Mouse (Mus musculus): ENCODE data around the gene Cep152. TPM values are rescaled to one million over a fixed set of nuclear protein-coding genes. Genes with fewer than 3 reads are reported as not detected.
A peak's percentile ranks its signal among the peaks of the same experiment; 100 is the strongest.

Cep152 gene
- polyA plus RNA-seq, 1 experiment from 2014 or later = 3.9 TPM

- H3K4me2 ChIP-seq (ENCODE audit: low read length) = peak overlapping the region; percentile 2; the same call in 1 of the 2 replicates
- 17% methylated on average over 19 of the region's 19 CpGs for WGBS
- peaks cover 5% of the 10 kb centered on the region; the same call in 1 of the 2 replicates for H3K36me3 ChIP-seq (ENCODE audit: control insufficient read depth, insufficient read depth, low read length)
- H3K4me3 ChIP-seq (replicated peaks; ENCODE audit: low read depth, low read length) = no peak overlapping the region
- no peaks in the 10 kb centered on the region for H3K27me3 ChIP-seq (ENCODE audit: control insufficient read depth, insufficient read depth, low read length)
- DNase-seq = peak; percentile 53
- H3K9ac ChIP-seq (replicated peaks; ENCODE audit: low read length) = no peak overlapping the region
- ATAC-seq (ENCODE audit: low FRiP score, low TSS enrichment) = peak; percentile 74; the same call in 1 of the 2 replicates
- H3K4me1 ChIP-seq (ENCODE audit: control insufficient read depth, insufficient read depth, low read length) = peaks cover 10% of the 10 kb centered on the region; the same call in 1 of the 2 replicates
- no peaks in the 10 kb centered on the region for H3K9me3 ChIP-seq (ENCODE audit: control insufficient read depth, low read length)
- peak overlapping the region; percentile 21; the same call in 1 of the 2 replicates for H3K27ac ChIP-seq (replicated peaks; ENCODE audit: low read depth, low read length)
Observed at GRCm38 (mm10) chr2:125558634-125559589, 66.0 kb downstream of the Cep152 start.

- no peak overlapping the region for H3K9ac ChIP-seq (replicated peaks; ENCODE audit: low read length)
- WGBS = 82% methylated on average over 6 of the region's 6 CpGs
- no peaks in the 10 kb centered on the region for H3K9me3 ChIP-seq (ENCODE audit: control insufficient read depth, low read length)
- DNase-seq (peak; percentile 11), ATAC-seq (ENCODE audit: low FRiP score, low TSS enrichment) (no peak)
- peaks cover 10% of the 10 kb centered on the region; the same call in 1 of the 2 replicates for H3K4me1 ChIP-seq (ENCODE audit: control insufficient read depth, insufficient read depth, low read length)
- no peak overlapping the region for H3K27ac ChIP-seq (replicated peaks; ENCODE audit: low read depth, low read length)
- no peak overlapping the region for H3K4me2 ChIP-seq (ENCODE audit: low read length)
- H3K36me3 ChIP-seq (ENCODE audit: control insufficient read depth, insufficient read depth, low read length) = no peaks in the 10 kb centered on the region
- H3K27me3 ChIP-seq (ENCODE audit: control insufficient read depth, insufficient read depth, low read length) = no peaks in the 10 kb centered on the region
- no peak overlapping the region for H3K4me3 ChIP-seq (replicated peaks; ENCODE audit: low read depth, low read length)
Observed at GRCm38 (mm10) chr2:125555830-125556229, 69.1 kb downstream of the Cep152 start.

- no peak for ATAC-seq (ENCODE audit: low FRiP score, low TSS enrichment)
- H3K4me1 ChIP-seq (ENCODE audit: control insufficient read depth, insufficient read depth, low read length) = no peaks in the 10 kb centered on the region
- H3K4me2 ChIP-seq (ENCODE audit: low read length) = no peak overlapping the region
- no peak overlapping the region for H3K9ac ChIP-seq (replicated peaks; ENCODE audit: low read length)
- no peak overlapping the region for H3K4me3 ChIP-seq (replicated peaks; ENCODE audit: low read depth, low read length)
- no peak for DNase-seq
- H3K27ac ChIP-seq (replicated peaks; ENCODE audit: low read depth, low read length) = no peak overlapping the region
- no peaks in the 10 kb centered on the region for H3K36me3 ChIP-seq (ENCODE audit: control insufficient read depth, insufficient read depth, low read length)
- 68% methylated on average over 1 of the region's 1 CpGs for WGBS
- H3K27me3 ChIP-seq (ENCODE audit: control insufficient read depth, insufficient read depth, low read length) = no peaks in the 10 kb centered on the region
- H3K9me3 ChIP-seq (ENCODE audit: control insufficient read depth, low read length) = no peaks in the 10 kb centered on the region
Observed at GRCm38 (mm10) chr2:125548806-125549578, 75.9 kb downstream of the Cep152 start.

- Histone ChIP-seq H3K36me3 (ENCODE audit: control insufficient read depth, insufficient read depth, low read length) (no peaks in the 10 kb centered on the region), H3K4me3 (replicated peaks; ENCODE audit: low read depth, low read length) (no peak overlapping the region), H3K9ac (replicated peaks; ENCODE audit: low read length) (no peak overlapping the region), H3K9me3 (ENCODE audit: control insufficient read depth, low read length) (no peaks in the 10 kb centered on the region), H3K4me2 (ENCODE audit: low read length) (no peak overlapping the region), H3K27me3 (ENCODE audit: control insufficient read depth, insufficient read depth, low read length) (no peaks in the 10 kb centered on the region), H3K27ac (replicated peaks; ENCODE audit: low read depth, low read length) (no peak overlapping the region), H3K4me1 (ENCODE audit: control insufficient read depth, insufficient read depth, low read length) (no peaks in the 10 kb centered on the region)
- 90% methylated on average over 3 of the region's 3 CpGs for WGBS
- ATAC-seq (ENCODE audit: low FRiP score, low TSS enrichment) = no peak
- DNase-seq = no peak
Observed at GRCm38 (mm10) chr2:125544986-125545385, 79.9 kb downstream of the Cep152 start.

- ATAC-seq (ENCODE audit: low FRiP score, low TSS enrichment) (no peak), DNase-seq (no peak)
- Histone ChIP-seq H3K9ac (replicated peaks; ENCODE audit: low read length) (no peak overlapping the region), H3K27me3 (ENCODE audit: control insufficient read depth, insufficient read depth, low read length) (no peaks in the 10 kb centered on the region), H3K4me2 (ENCODE audit: low read length) (no peak overlapping the region), H3K27ac (replicated peaks; ENCODE audit: low read depth, low read length) (no peak overlapping the region), H3K9me3 (ENCODE audit: control insufficient read depth, low read length) (no peaks in the 10 kb centered on the region), H3K36me3 (ENCODE audit: control insufficient read depth, insufficient read depth, low read length) (no peaks in the 10 kb centered on the region), H3K4me1 (ENCODE audit: control insufficient read depth, insufficient read depth, low read length) (no peaks in the 10 kb centered on the region), H3K4me3 (replicated peaks; ENCODE audit: low read depth, low read length) (no peak overlapping the region)
- WGBS = 92% methylated on average over 1 of the region's 1 CpGs
Observed at GRCm38 (mm10) chr2:125543646-125544045, 81.3 kb downstream of the Cep152 start.

- H3K36me3 ChIP-seq (ENCODE audit: control insufficient read depth, insufficient read depth, low read length) = no peaks in the 10 kb centered on the region
- no peaks in the 10 kb centered on the region for H3K4me1 ChIP-seq (ENCODE audit: control insufficient read depth, insufficient read depth, low read length)
- H3K27ac ChIP-seq (replicated peaks; ENCODE audit: low read depth, low read length) = no peak overlapping the region
- DNase-seq = no peak
- no peak overlapping the region for H3K4me2 ChIP-seq (ENCODE audit: low read length)
- no peaks in the 10 kb centered on the region for H3K9me3 ChIP-seq (ENCODE audit: control insufficient read depth, low read length)
- ATAC-seq (ENCODE audit: low FRiP score, low TSS enrichment) = no peak
- WGBS = 89% methylated on average over 7 of the region's 7 CpGs
- no peak overlapping the region for H3K4me3 ChIP-seq (replicated peaks; ENCODE audit: low read depth, low read length)
- no peak overlapping the region for H3K9ac ChIP-seq (replicated peaks; ENCODE audit: low read length)
- no peaks in the 10 kb centered on the region for H3K27me3 ChIP-seq (ENCODE audit: control insufficient read depth, insufficient read depth, low read length)
Observed at GRCm38 (mm10) chr2:125541451-125541850, 83.5 kb downstream of the Cep152 start.

GRCm38 (mm10) chr2:125540579-125540978, 84.3 kb downstream of the Cep152 start:
- DNase-seq (no peak), ATAC-seq (ENCODE audit: low FRiP score, low TSS enrichment) (no peak)
- H3K27me3 ChIP-seq (ENCODE audit: control insufficient read depth, insufficient read depth, low read length) = no peaks in the 10 kb centered on the region
- H3K4me2 ChIP-seq (ENCODE audit: low read length) = no peak overlapping the region
- H3K36me3 ChIP-seq (ENCODE audit: control insufficient read depth, insufficient read depth, low read length) = no peaks in the 10 kb centered on the region
- 85% methylated on average over 7 of the region's 7 CpGs for WGBS
- H3K9me3 ChIP-seq (ENCODE audit: control insufficient read depth, low read length) = no peaks in the 10 kb centered on the region
- H3K4me1 ChIP-seq (ENCODE audit: control insufficient read depth, insufficient read depth, low read length) = no peaks in the 10 kb centered on the region
- H3K27ac ChIP-seq (replicated peaks; ENCODE audit: low read depth, low read length) = no peak overlapping the region
- no peak overlapping the region for H3K9ac ChIP-seq (replicated peaks; ENCODE audit: low read length)
- H3K4me3 ChIP-seq (replicated peaks; ENCODE audit: low read depth, low read length) = no peak overlapping the region

- Histone ChIP-seq H3K4me3 (replicated peaks; ENCODE audit: low read depth, low read length) (no peak overlapping the region), H3K27ac (replicated peaks; ENCODE audit: low read depth, low read length) (no peak overlapping the region), H3K4me2 (ENCODE audit: low read length) (no peak overlapping the region), H3K9me3 (ENCODE audit: control insufficient read depth, low read length) (no peaks in the 10 kb centered on the region), H3K27me3 (ENCODE audit: control insufficient read depth, insufficient read depth, low read length) (no peaks in the 10 kb centered on the region), H3K36me3 (ENCODE audit: control insufficient read depth, insufficient read depth, low read length) (no peaks in the 10 kb centered on the region), H3K9ac (replicated peaks; ENCODE audit: low read length) (no peak overlapping the region), H3K4me1 (ENCODE audit: control insufficient read depth, insufficient read depth, low read length) (no peaks in the 10 kb centered on the region)
- 88% methylated on average over 3 of the region's 3 CpGs for WGBS
- ATAC-seq (ENCODE audit: low FRiP score, low TSS enrichment) = no peak
- DNase-seq = no peak
Observed at GRCm38 (mm10) chr2:125539640-125540039, 85.3 kb downstream of the Cep152 start.

Data from midbrain, embryonic 14.5 days (tissue).